Mouse (Mus musculus) G1E (cell line): Measurements from ENCODE around the gene Dnal4. TPM values are rescaled to one million over a fixed set of nuclear protein-coding genes. Genes with fewer than 3 reads are reported as not detected.
"Not testable (repeated sequence)": the region's sequence is repeated elsewhere in the genome, so short reads cannot be mapped to it uniquely, and the experiment has no call there.

Experiments
- ATAC-seq: 2 replicates; pipeline ENCODE4 v1.8.0; 2016; ENCODE audit warnings: mild to moderate bottlenecking; ENCODE audit not compliant: insufficient number of reproducible peaks, poor library complexity, low FRiP score, severe bottlenecking; ENCODE audit errors: extremely low read depth
- DNase-seq: peaks from one replicate; pipeline ENCODE4 v3.0.0; 2012; ENCODE audit warnings: low spot score
- H3K27me3 ChIP-seq: 2 replicates; pipeline ENCODE4 v1.6.1; 2012; ENCODE audit warnings: mild to moderate bottlenecking, low read length, inconsistent platforms; ENCODE audit not compliant: insufficient read depth
- H3K36me3 ChIP-seq: replicated peaks from 2 replicates; pipeline ENCODE3; 2012; ENCODE audit warnings: mild to moderate bottlenecking, inconsistent platforms
- H3K4me1 ChIP-seq: 2 replicates; pipeline ENCODE4 v1.6.1; 2012; ENCODE audit warnings: low read depth, low read length, inconsistent platforms, mixed read lengths; ENCODE audit not compliant: insufficient read depth
- H3K4me3 ChIP-seq: 2 replicates; pipeline ENCODE4 v1.5.1; 2012; ENCODE audit warnings: low read depth, mild to moderate bottlenecking, inconsistent platforms, low read length, moderate library complexity, mixed read lengths
- H3K9me3 ChIP-seq: replicated peaks from 2 replicates; pipeline ENCODE4 v1.6.1; 2012; ENCODE audit warnings: inconsistent platforms
- CTCF ChIP-seq: IDR thresholded peaks from 2 replicates; pipeline ENCODE4 v1.5.1; 2012; ENCODE audit warnings: low read depth, low read length, inconsistent platforms, mixed read lengths
- GATA1 ChIP-seq: IDR thresholded peaks from 2 replicates; pipeline ENCODE4 v1.6.1; 2012; ENCODE audit warnings: borderline replicate concordance, low read length, inconsistent platforms, mixed read lengths
- GATA2 ChIP-seq: IDR thresholded peaks from 2 replicates; pipeline ENCODE4 v1.6.1; 2012; ENCODE audit warnings: low read depth, low read length, inconsistent platforms, borderline replicate concordance
- POLR2AphosphoS5 ChIP-seq: IDR thresholded peaks from 2 replicates; pipeline ENCODE4 v1.6.1; 2012; ENCODE audit warnings: low read depth, low read length, inconsistent platforms; ENCODE audit not compliant: insufficient replicate concordance
- TAL1 ChIP-seq: conservative IDR thresholded peaks from 2 replicates; pipeline ENCODE4 v1.6.1; 2012; ENCODE audit warnings: low read depth, low read length, inconsistent platforms, mixed read lengths
- polyA plus RNA-seq: library from polyadenylated mRNA; stranded (reverse); fragments of >175 nt; gene quantifications from 2 replicates; pipeline ENCODE4 v1.2.3, GENCODE M21; 2012
- total RNA-seq, 2 experiments: library from RNA; stranded (forward) in 1 of 2; stranded (reverse) in 1 of 2; fragments of 200-1000 nt in 1 of 2; fragments of >200 nt in 1 of 2; fragmentation: Nextera tagmentation in 1 of 2; gene quantifications; 2 replicates each; pipeline ENCODE4 v1.2.3; 2014 to 2017

The Dnal4 gene
- total and polyA plus RNA-seq, 3 experiments, result 13.1 to 29.7 (median 15.2) TPM

DNA sequence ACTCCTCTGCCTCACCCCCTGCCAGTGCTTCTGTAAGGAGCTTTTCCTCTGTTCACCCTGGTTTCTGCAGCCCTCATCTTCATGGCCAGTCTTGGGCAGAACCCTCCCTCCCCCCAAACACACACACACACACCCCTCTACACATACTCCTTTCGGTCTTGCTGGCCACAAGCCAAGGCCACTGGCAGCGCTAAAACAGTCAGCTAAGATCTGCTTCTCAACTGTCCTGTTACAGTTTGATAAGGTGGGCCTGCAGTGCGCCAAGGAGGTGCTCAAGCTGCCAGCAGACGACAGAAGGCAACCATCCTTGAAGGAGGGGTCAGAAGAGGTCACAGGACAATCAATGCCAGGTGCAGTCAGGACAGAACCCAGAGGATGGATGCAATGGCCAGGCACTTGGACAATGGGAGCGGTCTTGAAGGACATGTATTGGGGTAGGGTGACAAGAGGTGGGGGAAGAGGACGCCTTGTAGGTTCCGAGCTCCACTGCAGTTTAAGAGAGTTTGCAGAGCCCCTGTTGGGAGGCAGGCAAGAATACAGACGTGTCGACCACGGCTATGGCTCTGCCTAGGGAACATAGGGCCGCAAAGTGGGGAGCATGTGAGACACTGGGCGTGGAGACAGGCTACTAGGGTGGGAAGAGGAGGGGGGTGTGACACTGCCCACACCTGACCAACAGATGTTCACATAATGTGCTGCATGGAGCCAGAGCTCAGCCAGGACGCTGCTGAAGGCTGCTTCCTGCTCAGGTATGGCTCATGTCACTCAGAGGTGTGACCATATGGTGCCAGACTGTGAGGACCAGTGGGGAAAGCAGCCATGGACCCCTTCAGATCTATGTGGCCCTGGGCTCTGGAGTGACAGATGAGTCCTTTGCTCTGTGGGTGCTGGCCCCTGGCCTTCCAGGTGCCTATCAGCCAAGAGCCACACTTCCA lies 44.9 kb upstream of the Dnal4 start:
- no peak overlapping the region for H3K4me3 ChIP-seq
- H3K36me3 ChIP-seq, result peaks cover 15% of the 10 kb centered on the region
- TF ChIP-seq GATA2 (no peak), GATA1 (no peak), TAL1 (no peak), POLR2AphosphoS5 (no peak), CTCF (no peak)
- H3K27me3 ChIP-seq, result peaks cover 10% of the 10 kb centered on the region
- peaks cover 7% of the 10 kb centered on the region; the same call in 1 of the 2 replicates for H3K4me1 ChIP-seq
- peaks cover 4% of the 10 kb centered on the region; the same call in 1 of the 2 replicates for H3K9me3 ChIP-seq
- DNase-seq (no peak), ATAC-seq (no peak)

DNA sequence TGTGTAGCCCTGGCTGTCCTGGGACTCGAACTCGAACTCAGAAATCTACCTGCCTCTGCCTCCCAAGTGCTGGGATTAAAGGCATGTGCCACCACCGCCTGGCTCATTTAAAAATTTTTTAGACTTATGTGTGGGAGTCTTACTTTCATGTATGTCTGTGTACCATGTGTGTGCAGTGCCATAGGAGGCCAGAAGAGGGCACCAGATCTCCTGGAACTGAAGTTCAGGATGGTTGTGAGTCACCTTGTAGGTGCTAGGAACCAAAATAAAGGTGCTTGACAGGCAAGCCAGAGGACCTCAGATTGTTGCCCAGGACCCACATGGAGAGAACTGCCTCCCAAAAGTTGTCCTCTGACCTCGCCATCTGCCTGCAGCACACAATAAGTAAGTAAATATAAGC lies 40.7 kb upstream of the Dnal4 start:
- peaks cover 1% of the 10 kb centered on the region for H3K36me3 ChIP-seq
- H3K4me1 ChIP-seq, result peaks cover 3% of the 10 kb centered on the region; the same call in 1 of the 2 replicates
- H3K27me3 ChIP-seq, result peaks cover 20% of the 10 kb centered on the region
- peaks cover 4% of the 10 kb centered on the region; the same call in 1 of the 2 replicates for H3K9me3 ChIP-seq
- no peak overlapping the region for H3K4me3 ChIP-seq
- ATAC-seq (no peak), DNase-seq (no peak)
- TF ChIP-seq CTCF (no peak), GATA1 (no peak), TAL1 (no peak), POLR2AphosphoS5 (no peak), GATA2 (no peak)

DNA sequence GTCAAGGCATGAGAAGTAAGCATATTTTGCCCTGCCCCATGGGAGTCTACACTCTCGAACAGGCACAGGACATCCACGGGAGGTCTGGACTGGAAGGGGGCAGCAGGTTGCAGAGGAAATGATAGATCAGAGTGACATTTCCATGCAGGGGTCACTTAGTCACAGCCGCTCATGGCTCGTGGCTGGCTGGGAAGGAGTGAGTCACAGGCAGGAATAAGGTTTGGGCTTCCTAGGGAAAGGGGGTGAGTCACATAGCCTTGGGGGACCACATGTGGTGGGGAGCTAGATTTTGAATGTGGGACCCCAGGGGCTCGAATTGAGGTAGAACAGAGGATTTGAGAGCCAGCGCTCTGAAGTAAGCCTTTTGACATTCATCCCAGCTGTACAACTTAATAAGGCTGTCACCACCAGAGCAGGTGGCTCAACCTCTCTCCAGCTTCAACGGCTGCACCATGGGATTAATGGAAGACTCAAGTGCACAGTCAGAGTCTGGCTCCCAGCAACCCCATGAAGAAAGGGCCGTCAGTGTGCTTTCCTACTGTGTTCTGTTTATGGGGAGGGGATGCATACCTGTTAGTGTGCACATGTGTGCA lies 36.1 kb upstream of the Dnal4 start:
- Histone ChIP-seq H3K4me3 (no peak overlapping the region), H3K9me3 (peaks cover 4% of the 10 kb centered on the region; the same call in 1 of the 2 replicates), H3K36me3 (no peaks in the 10 kb centered on the region), H3K4me1 (no peaks in the 10 kb centered on the region), H3K27me3 (peaks cover 22% of the 10 kb centered on the region)
- DNase-seq, result no peak
- no peak for TF ChIP-seq CTCF
- no peak for TF ChIP-seq GATA2
- no peak for TF ChIP-seq GATA1
- TF ChIP-seq TAL1, result no peak
- TF ChIP-seq POLR2AphosphoS5, result no peak
- no peak for ATAC-seq

DNA sequence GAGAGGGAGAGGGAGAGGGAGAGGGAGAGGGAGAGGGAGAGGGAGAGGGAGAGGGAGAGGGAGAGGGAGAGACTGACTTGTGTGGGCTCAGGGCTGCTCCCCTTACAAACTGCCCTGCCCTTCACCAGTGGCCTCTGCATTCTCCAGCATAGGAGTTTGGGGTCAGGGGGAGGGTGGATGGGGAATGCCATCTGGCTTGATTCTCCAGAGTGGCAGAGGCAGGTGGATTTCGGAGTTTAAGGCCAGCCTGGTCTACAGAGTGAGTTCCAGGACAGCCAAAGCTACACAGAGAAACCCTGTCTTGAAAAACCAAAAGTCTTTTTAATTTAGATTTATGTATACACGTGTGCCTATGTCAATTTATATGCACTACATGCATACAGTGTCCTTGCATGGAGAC lies 35.2 kb upstream of the Dnal4 start:
- ATAC-seq, H3K9me3 ChIP-seq, DNase-seq, H3K4me3 ChIP-seq, H3K36me3 ChIP-seq, H3K4me1 ChIP-seq: not testable (repeated sequence)
- peaks cover 23% of the 10 kb centered on the region for H3K27me3 ChIP-seq

DNA sequence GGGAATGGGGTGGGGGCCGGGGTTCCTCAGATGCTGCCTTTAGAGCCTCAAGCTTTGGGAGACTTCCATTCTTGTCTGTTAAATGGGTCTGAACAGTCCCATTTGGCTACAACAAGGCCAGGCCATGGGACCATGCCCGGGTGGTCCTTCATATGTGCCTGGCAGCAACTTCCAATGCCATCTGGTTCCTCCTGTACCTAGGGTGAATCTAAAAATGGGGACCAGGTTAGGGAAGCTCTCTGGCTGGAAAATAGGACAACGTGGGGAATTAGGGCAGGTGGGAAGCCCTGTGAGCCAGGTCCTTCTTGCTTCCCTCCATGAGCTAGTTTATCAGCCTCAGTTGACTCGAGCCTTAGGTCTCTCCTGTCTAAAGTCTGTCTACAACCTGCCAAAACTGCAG lies 33.3 kb upstream of the Dnal4 start:
- H3K36me3 ChIP-seq, result no peaks in the 10 kb centered on the region
- ATAC-seq (no peak), DNase-seq (no peak)
- no peaks in the 10 kb centered on the region for H3K4me1 ChIP-seq
- no peaks in the 10 kb centered on the region for H3K9me3 ChIP-seq
- TF ChIP-seq CTCF (no peak), TAL1 (no peak), GATA2 (no peak), GATA1 (no peak), POLR2AphosphoS5 (no peak)
- H3K27me3 ChIP-seq, result peaks cover 21% of the 10 kb centered on the region
- H3K4me3 ChIP-seq, result no peak overlapping the region

DNA sequence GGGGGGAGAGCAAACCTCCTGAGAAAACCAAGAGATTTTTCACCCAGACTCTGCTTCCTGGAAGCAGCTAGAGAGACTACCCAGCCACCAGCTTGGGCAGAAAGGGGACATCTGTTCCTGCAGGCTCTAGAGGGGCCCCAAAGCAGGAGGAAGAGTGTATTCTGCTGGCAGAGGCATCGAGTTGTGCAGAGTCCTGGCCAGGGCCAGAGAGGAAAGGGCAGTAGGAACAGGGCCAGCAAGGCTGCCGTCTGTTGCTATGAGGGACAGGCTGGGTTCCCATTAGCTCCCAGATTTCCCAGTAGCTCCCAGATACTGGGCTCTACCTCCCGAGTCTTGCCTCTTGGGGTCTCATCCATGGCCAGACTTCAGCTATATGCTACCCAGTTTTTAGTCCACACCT lies 32.4 kb upstream of the Dnal4 start:
- Histone ChIP-seq H3K36me3 (no peaks in the 10 kb centered on the region), H3K9me3 (no peaks in the 10 kb centered on the region), H3K4me3 (no peak overlapping the region), H3K4me1 (no peaks in the 10 kb centered on the region), H3K27me3 (peaks cover 21% of the 10 kb centered on the region)
- no peak for DNase-seq
- ATAC-seq, result no peak
- no peak for TF ChIP-seq GATA2
- TF ChIP-seq TAL1, result no peak
- TF ChIP-seq CTCF, result no peak
- TF ChIP-seq POLR2AphosphoS5, result no peak
- no peak for TF ChIP-seq GATA1

DNA sequence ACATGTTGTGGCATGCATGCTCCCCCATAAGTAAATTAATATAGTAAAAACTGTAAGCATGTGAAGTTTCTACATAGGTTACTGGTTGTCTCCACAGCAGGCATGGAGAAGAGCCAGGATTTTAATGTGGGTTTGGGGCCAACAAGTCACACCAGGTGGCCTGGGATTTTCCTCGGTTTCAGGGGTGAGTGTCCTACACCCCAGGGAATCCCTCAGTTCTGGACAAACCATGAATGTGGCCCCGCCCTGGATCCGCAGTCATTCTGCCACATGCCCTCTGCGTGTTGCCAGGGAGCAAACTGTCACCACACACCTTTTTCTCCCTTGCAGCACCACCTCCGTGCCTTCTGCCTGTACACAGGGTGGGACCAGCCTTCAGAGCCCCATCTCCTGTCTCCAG lies 31.0 kb upstream of the Dnal4 start:
- DNase-seq (no peak), ATAC-seq (no peak)
- Histone ChIP-seq H3K27me3 (peaks cover 19% of the 10 kb centered on the region), H3K36me3 (no peaks in the 10 kb centered on the region), H3K4me1 (no peaks in the 10 kb centered on the region), H3K9me3 (peaks cover 7% of the 10 kb centered on the region), H3K4me3 (no peak overlapping the region)
- TF ChIP-seq GATA1 (no peak), CTCF (no peak), POLR2AphosphoS5 (no peak), TAL1 (no peak), GATA2 (no peak)
